Comparison of ENCODE assay signal across 8 mouse cellular contexts in the genomic region with DNA sequence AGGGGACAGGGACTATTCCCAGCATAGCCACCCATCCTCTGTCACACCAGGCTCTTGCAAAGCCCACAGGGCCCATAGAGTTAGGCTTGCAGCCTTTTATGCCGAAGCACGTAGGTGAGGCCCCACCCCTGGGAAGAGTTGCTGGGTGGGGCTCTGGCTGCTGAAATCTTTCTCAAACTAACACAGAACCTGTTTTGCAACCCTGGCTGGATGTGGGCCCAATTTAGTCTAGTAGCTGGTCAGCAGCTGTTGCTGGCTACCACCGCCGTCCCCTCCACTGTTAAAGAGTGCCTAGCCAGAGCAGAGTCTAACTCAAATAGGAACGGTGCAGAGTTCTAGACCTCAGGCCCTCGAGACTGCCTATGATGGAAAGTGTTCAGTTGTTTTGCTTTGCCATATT. TPM values are rescaled to one million over a fixed set of nuclear protein-coding genes. Genes with fewer than 3 reads are reported as not detected.
DNase-seq lines count a peak whose midpoint lies in the region; ATAC-seq and TF ChIP-seq lines count a peak whose summit lies in the region.

No protein-coding gene starts in this region.

- H3K4me2 ChIP-seq in intestine, postnatal 0 days (replicated peaks; ENCODE audit: low read depth), result peak overlapping the region; percentile 65
- peak overlapping the region; percentile 87 for H3K4me2 ChIP-seq in liver, postnatal 0 days (ENCODE audit: low read depth, low read length)
- H3K4me2 ChIP-seq in stomach, embryonic 14.5 days (replicated peaks; ENCODE audit: low read depth, low read length), result peak overlapping the region; percentile 60

- TF ChIP-seq EP300 in liver, postnatal 0 days (IDR thresholded peaks at IDR 0.05; ENCODE audit: low read depth), result no peak

- no peak overlapping the region for H3K4me3 ChIP-seq in thymus, adult 2 months (ENCODE audit: control insufficient read depth, insufficient read depth, low read length)
- 0 out of 2 replicates have a peak overlapping the region, but pooled peaks have one; percentile 36 for H3K4me3 ChIP-seq in intestine, postnatal 0 days (ENCODE audit: low read depth, low read length)
- peak overlapping the region; percentile 52 for H3K4me3 ChIP-seq in liver, postnatal 0 days (ENCODE audit: low read depth, low read length)
- H3K4me3 ChIP-seq in stomach, embryonic 14.5 days (ENCODE audit: low read depth, low read length), result no peak overlapping the region

- peak; percentile 52 for ATAC-seq in intestine, postnatal 0 days
- peak; percentile 60 for ATAC-seq in liver, postnatal 0 days
- ATAC-seq in stomach, embryonic 14.5 days (ENCODE audit: insufficient number of reproducible peaks, insufficient read depth, low FRiP score, low read depth), result peak; percentile 25
- ATAC-seq in monocyte, adult 5-6 weeks (replicated peaks; ENCODE audit: insufficient number of reproducible peaks, low FRiP score, low TSS enrichment, poor library complexity, severe bottlenecking), result no peak; the same call in 1 of the 2 replicates

- no peak for TF ChIP-seq CTCF in thymus, adult 2 months (IDR thresholded peaks at IDR 0.05; ENCODE audit: borderline replicate concordance, control insufficient read depth, extremely low read depth, insufficient read depth, low read length, poor library complexity)
- no peak for TF ChIP-seq CTCF in intestine, postnatal 0 days (IDR thresholded peaks at IDR 0.05; ENCODE audit: low read depth)
- no peak for TF ChIP-seq CTCF in liver, postnatal 0 days (IDR thresholded peaks at IDR 0.05; ENCODE audit: low read depth)

- intact Hi-C loops in gastrocnemius, postnatal 36 days (cut with DNase I), result loop anchor here (1.0 kb wide), 1 partner anchor 42 kb away; no protein-coding TSS in a partner anchor

- TF ChIP-seq POLR2A in thymus, adult 2 months (IDR thresholded peaks at IDR 0.05; ENCODE audit: control insufficient read depth, extremely low read depth, insufficient read depth, low read length, poor library complexity), result no peak

- peaks cover 23% of the 10 kb centered on the region for H3K36me3 ChIP-seq in thymus, adult 2 months (ENCODE audit: control insufficient read depth, insufficient read depth, low read length)
- peaks cover 27% of the 10 kb centered on the region for H3K36me3 ChIP-seq in intestine, postnatal 0 days (ENCODE audit: control insufficient read depth, insufficient read depth)
- peaks cover 35% of the 10 kb centered on the region for H3K36me3 ChIP-seq in liver, postnatal 0 days (replicated peaks; ENCODE audit: insufficient read depth, low read length)
- peaks cover 22% of the 10 kb centered on the region for H3K36me3 ChIP-seq in stomach, embryonic 14.5 days (ENCODE audit: control insufficient read depth, insufficient read depth, low read length)

- 0 out of 2 replicates have a peak overlapping the region, but pooled peaks have one; percentile 19 for H3K9ac ChIP-seq in intestine, postnatal 0 days (ENCODE audit: low read depth, low read length)
- peak overlapping the region; percentile 80 for H3K9ac ChIP-seq in liver, postnatal 0 days (replicated peaks)
- no peak overlapping the region for H3K9ac ChIP-seq in stomach, embryonic 14.5 days (replicated peaks; ENCODE audit: low read depth, low read length)

- H3K9me3 ChIP-seq in intestine, postnatal 0 days (ENCODE audit: control insufficient read depth), result no peaks in the 10 kb centered on the region
- no peaks in the 10 kb centered on the region for H3K9me3 ChIP-seq in liver, postnatal 0 days (ENCODE audit: low read length)
- H3K9me3 ChIP-seq in stomach, embryonic 14.5 days (ENCODE audit: control insufficient read depth, low read depth, low read length), result no peaks in the 10 kb centered on the region

- H3K27me3 ChIP-seq in thymus, adult 2 months (ENCODE audit: control insufficient read depth, insufficient read depth, low read length), result no peaks in the 10 kb centered on the region
- no peaks in the 10 kb centered on the region for H3K27me3 ChIP-seq in intestine, postnatal 0 days (replicated peaks; ENCODE audit: control insufficient read depth, insufficient read depth, low read length)
- no peaks in the 10 kb centered on the region for H3K27me3 ChIP-seq in liver, postnatal 0 days (ENCODE audit: insufficient read depth, low read length)
- H3K27me3 ChIP-seq in stomach, embryonic 14.5 days (ENCODE audit: control insufficient read depth, insufficient read depth, low read length), result no peaks in the 10 kb centered on the region

- peak overlapping the region; percentile 18 for H3K27ac ChIP-seq in thymus, adult 2 months (ENCODE audit: control insufficient read depth, insufficient read depth, low read length)
- peak overlapping the region; percentile 93 for H3K27ac ChIP-seq in intestine, postnatal 0 days (ENCODE audit: low read depth, low read length)
- H3K27ac ChIP-seq in liver, postnatal 0 days (ENCODE audit: low read depth), result peak overlapping the region; percentile 99
- H3K27ac ChIP-seq in stomach, embryonic 14.5 days (ENCODE audit: low read length), result peak overlapping the region; percentile 99; the same call in 1 of the 2 replicates

- H3K4me1 ChIP-seq in thymus, adult 2 months (replicated peaks; ENCODE audit: control insufficient read depth, insufficient read depth, low read length), result peaks cover 62% of the 10 kb centered on the region
- peaks cover 47% of the 10 kb centered on the region for H3K4me1 ChIP-seq in intestine, postnatal 0 days (replicated peaks; ENCODE audit: control insufficient read depth, insufficient read depth, low read length)
- peaks cover 76% of the 10 kb centered on the region for H3K4me1 ChIP-seq in liver, postnatal 0 days (ENCODE audit: insufficient read depth)
- H3K4me1 ChIP-seq in stomach, embryonic 14.5 days (ENCODE audit: control insufficient read depth, insufficient read depth, low read length), result peaks cover 57% of the 10 kb centered on the region

- WGBS in thymus, adult 2 months, result 70% methylated on average over 6 of the region's 6 CpGs
- 29% methylated on average over 6 of the region's 6 CpGs for WGBS in intestine, postnatal 0 days
- WGBS in liver, postnatal 0 days (ENCODE audit: insufficient replicate concordance), result 32% methylated on average over 6 of the region's 6 CpGs
- 64% methylated on average over 6 of the region's 6 CpGs for WGBS in stomach, embryonic 14.5 days

- no peak for DNase-seq in thymus, adult 2 months
- DNase-seq in thymus, postnatal 25 days, result no peak
- peak; percentile 73 to 80 for DNase-seq in gastrocnemius, postnatal 36 days
- peak; percentile 86 for DNase-seq in liver, postnatal 0 days
- no peak for DNase-seq in cerebellum, adult 11-12 months

RNA-seq across cellular contexts. Expression of a gene that starts 26.6 kb away (rescaled TPM):
- 0.24 and 0.28 TPM in 2 replicates for polyA plus RNA-seq in thymus, adult 2 months (2012; rRNA removed)
- total RNA-seq in gastrocnemius, postnatal 36 days (2021), result under 1 TPM; 0.15 to 0.18 TPM
- polyA plus RNA-seq in intestine, postnatal 0 days (2015; fragmentation: Nextera tagmentation; extraction: Ambion mirVana), result 0.30 and 0.43 TPM in 2 replicates
- 0.28 and 0.35 TPM in 2 replicates for polyA plus RNA-seq in liver, postnatal 0 days (2015; fragmentation: Nextera tagmentation; extraction: Ambion mirVana)
- polyA plus RNA-seq in stomach, embryonic 14.5 days (2014; fragmentation: Nextera tagmentation; extraction: Ambion mirVana), result 0.45 and 0.90 TPM in 2 replicates
- 0.78 to 3.5 TPM in 2 of 3 replicates, not detected in the other for total RNA-seq in monocyte, adult 5-6 weeks (2017)

RNA-seq across cellular contexts. Expression of a gene that starts 43.8 kb away (rescaled TPM):
- polyA plus RNA-seq in thymus, adult 2 months (2012; rRNA removed), result 26.1 and 30.9 TPM in 2 replicates
- total RNA-seq in gastrocnemius, postnatal 36 days (2021), result 10 to 100 TPM in 1 of 2 experiments, 1 to 10 TPM in 1; 6.5 to 10.4 TPM
- polyA plus RNA-seq in intestine, postnatal 0 days (2015; fragmentation: Nextera tagmentation; extraction: Ambion mirVana), result 4.4 and 4.9 TPM in 2 replicates
- 2.6 and 2.8 TPM in 2 replicates for polyA plus RNA-seq in liver, postnatal 0 days (2015; fragmentation: Nextera tagmentation; extraction: Ambion mirVana)
- 10.2 and 10.6 TPM in 2 replicates for polyA plus RNA-seq in stomach, embryonic 14.5 days (2014; fragmentation: Nextera tagmentation; extraction: Ambion mirVana)
- total RNA-seq in monocyte, adult 5-6 weeks (2017), result 21.6 to 42.4 TPM (median 28.2 TPM) in 3 replicates

Comparison
In these comparisons a context has a peak if more than half of its experiments do, and no peak if none do; other contexts are left out.
1. DNase-seq: peak in gastrocnemius, postnatal 36 days (2 of 2) and liver, postnatal 0 days (single experiment); none in thymus, adult 2 months (single experiment), thymus, postnatal 25 days (single experiment) and cerebellum, adult 11-12 months (single experiment).
2. H3K27ac ChIP-seq: peak in every context shown above with its lines; median percentile 99 in liver, postnatal 0 days; 99 in stomach, embryonic 14.5 days; 93 in intestine, postnatal 0 days; 18 in thymus, adult 2 months.
3. H3K4me3 ChIP-seq: peak in intestine, postnatal 0 days (single experiment) and liver, postnatal 0 days (single experiment); none in thymus, adult 2 months (single experiment) and stomach, embryonic 14.5 days (single experiment).
4. Peak in every context shown above with its lines, with median percentiles within 50 percentile points of each other: H3K4me2 ChIP-seq.